Mouse (Mus musculus) Muller cell, postnatal 12 days (primary cell): ENCODE measurements around the gene Lactbl1.

Source experiments
- DNase-seq: peaks from one replicate; pipeline ENCODE4 v3.0.0-alpha.2; 2015; ENCODE audit errors: inconsistent ontology term

The Lactbl1 gene

DNA sequence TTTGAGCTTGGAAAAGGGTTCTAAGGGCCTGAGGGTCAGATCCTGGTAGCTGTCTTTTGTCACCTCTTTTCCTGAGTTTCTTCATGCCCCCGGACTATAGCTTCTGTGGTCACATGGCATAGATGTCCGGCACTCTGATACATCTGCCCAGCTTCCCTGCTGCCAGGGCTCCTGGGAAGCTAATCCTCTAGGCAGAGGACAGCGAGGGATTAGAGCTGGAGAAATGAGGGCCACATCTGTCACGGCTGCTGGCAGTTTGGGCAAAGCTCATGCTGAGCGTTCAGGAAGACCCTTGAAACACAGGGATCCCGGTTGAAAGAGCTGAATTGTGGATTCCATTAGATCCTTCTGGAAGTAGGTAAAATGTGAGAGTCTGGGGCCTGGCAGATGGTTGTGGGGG is at the start of gene Lactbl1:
Gene Lactbl1 (plus strand): TSS at position 234 of the 400 bp plus-strand sequence.
- no peak for DNase-seq

DNA sequence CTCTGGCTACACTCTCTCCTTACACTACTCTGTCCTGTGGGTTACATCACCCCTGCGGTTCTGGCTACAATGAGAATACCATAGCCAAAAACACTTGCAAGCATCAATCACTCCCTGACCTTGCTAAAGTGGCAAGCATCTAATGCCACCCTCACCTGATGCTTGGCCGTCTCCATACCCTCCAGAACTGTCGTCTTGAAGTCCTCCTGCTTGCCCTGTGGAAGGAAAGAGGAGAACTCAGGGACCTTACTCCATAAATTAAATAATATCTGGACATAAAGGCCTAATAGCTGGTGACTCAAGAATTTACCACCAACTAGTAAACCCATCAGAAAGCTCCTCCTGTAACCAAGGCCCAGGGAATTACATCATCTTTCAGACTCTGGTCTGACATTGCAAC is 40.5 kb upstream of the Lactbl1 start:
- DNase-seq: no peak

DNA sequence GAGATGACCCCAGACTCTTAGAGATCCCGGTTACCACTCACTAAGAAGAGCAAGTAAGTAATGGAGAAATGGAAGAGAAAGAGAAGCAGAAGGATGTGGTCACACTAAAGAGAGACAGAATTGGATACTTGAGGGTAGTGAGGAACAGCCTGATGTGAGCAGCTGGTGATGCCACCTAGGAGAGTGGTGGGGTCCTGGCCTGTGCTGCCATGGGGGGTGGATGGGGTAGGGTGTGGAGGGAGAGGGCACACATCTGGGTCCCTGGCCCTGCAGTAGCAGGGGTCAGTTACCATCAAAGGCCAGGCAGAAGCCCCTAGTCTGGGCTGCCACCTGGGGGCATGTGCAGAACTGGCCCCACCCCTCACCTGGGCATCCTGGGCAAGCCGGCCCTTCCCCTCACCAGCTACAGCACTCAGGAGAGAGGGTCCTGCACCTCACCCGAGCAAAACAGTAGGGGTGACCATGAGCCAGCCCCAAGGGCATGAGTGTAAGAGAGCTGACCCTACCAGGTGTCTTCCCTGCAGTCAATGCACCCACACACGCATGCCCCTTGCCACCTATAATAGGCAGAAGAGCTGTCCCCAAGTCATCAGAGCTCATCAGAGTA is 35.1 kb upstream of the Lactbl1 start:
- no peak for DNase-seq

DNA sequence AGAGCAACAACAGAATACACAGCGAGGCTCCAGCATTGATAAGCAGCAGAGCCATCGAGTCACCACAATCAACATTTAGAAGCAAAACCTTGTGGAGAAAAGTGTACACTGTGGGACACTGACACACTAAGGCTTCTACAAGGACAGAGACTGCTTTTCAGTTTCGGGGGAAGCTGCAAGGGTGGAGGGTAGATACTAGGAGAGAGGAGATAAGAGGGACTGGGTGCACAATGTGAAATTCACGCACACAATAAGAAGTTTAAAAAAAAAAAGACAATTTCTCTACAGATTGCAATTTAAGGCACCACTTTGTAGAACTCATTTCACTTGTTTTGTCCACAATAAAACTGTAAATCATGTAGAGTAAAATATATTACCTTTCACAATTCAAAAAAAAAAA is 34.4 kb upstream of the Lactbl1 start:
- no peak for DNase-seq

DNA sequence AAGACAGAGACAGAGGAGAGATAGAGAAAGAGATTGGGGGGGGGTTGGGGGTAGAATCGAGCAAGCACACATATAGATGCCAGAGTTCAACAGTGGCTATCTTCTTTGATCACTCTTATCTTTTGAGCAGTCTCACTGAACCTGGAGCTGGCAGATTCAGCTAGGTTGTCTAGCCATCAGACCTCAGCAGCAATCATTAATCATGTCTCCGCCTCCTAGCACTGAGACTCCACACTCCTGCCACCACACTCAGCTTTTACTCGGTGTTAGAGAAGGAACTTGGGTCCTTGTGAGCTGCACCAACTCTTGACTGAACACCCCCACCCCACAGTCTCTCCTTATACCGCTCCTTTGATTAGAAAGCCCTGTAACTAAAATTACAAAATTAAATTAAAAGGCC is 30.3 kb upstream of the Lactbl1 start:
- no peak for DNase-seq

DNA sequence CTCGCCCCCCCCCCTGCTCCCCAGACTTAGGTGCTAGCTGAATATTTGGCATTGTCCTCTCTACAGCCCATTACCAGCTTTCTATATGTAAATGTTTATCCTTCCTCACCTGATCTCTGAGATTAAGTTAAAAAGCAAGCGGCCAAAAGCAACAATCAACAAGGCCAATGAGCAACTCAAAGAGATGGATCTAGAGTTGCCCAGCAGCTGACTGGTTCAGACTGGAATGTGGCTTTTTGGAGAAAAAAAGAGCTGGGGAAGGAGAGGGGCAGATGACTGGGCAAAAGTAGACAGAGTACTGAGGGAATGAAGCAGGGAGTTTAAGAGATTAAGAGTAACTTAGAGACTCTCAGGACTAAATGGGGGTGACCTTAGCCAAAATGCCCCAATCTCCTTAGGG is 28.4 kb upstream of the Lactbl1 start:
- no peak for DNase-seq

DNA sequence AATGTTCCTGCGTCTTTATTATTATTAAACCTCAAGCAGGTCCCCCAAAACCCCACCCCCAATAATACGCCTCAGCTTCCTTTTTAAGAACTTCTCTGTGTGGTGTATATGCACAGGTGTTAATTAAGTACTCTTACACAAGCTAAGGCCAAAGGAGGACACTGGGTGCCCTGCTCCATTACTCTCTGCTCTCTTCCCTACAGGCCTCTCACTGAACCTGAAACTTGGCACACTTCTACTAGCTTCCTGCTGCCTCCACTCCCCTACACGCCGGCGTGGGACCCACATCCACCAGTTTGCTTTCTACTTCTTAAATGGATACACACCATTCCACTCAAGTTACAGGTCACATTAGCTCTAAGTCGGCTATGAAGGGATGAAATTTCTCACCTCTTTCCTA is 27.2 kb upstream of the Lactbl1 start:
- DNase-seq: no peak

DNA sequence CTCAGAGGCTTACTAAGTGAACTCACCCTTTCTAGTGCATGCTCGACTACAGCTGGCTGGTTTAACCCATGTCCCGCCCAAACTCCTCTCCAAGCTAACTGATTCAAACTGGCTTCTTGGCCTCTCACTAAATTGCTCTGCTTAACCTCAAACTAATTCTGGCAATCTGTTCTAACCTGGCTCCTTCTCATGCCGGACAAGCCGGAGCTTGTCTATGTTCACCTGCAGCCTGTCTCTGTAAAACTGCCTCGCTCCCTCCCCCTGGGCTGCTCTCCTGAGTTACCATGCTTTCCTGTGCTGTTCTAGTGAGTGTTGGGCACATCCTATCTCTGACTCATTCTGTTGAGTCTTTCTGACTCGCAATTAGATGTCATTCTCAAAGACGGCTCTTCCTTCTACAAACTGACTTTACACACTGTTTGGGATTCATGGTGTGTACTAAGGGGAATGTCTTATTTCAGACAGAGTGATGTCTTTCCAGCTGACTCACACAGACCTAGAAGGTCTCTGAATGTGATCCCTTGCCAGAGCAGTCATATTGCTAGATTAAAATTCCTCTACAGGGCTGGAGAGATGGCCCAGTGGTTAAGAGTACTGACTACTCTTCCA is 24.0 kb upstream of the Lactbl1 start:
- DNase-seq: peak; percentile 66

DNA sequence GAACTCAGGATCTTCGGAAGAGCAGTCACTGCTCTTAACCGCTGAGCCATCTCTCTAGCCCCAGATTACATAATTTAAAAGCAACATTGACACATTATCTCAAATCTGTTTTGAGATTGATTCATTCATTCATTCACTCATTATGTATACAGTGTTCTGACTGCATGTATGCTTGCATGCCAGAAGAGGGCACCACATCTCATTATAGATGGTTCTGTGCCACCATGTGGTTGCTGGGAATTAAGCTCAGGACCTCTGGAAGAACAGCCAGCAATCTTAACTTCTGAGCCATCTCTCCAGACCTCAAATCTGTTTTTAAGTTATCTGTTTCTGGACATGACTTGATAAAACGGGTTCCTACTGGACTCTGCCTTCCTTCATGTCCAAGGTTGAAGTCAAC is 22.6 kb upstream of the Lactbl1 start:
- no peak for DNase-seq

DNA sequence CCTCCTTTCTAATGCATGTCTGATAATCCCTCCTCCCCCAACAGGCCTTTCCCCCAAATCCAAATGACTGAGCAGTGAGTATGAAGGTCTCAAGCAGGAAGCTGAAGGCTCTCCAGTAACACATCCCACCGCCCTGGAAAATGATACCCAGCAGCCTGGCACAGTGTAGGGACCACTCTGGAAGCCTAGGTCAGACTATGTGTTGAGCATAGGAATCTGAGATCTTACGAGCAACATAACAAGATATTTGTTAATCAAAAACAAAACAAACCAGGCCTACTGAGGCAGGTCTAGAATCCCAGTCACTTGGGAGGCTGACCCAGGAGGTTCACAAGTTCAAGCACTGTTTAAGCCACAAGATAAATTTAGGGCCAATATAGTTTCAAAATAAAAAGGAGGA is 21.9 kb upstream of the Lactbl1 start:
- DNase-seq: no peak

DNA sequence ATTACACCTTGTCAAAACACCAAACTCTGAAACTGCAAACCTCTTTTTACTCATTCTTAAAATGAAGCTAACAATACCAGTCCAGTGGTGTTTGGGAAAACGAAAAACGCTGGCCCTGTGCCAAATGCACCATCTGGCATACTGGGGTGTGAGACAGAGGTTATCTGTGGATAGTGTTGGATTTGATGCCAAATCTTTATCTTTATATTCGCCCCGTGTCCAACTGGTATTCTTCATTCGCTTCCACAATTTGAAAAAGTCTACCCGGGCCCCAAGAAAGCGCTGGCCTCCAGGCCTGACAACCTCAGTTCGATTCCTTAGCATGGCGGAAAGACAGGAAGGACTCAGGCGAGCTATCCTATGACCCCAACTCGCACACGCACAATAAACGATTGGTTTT is 20.9 kb upstream of the Lactbl1 start:
- DNase-seq: peak; percentile 59

DNA sequence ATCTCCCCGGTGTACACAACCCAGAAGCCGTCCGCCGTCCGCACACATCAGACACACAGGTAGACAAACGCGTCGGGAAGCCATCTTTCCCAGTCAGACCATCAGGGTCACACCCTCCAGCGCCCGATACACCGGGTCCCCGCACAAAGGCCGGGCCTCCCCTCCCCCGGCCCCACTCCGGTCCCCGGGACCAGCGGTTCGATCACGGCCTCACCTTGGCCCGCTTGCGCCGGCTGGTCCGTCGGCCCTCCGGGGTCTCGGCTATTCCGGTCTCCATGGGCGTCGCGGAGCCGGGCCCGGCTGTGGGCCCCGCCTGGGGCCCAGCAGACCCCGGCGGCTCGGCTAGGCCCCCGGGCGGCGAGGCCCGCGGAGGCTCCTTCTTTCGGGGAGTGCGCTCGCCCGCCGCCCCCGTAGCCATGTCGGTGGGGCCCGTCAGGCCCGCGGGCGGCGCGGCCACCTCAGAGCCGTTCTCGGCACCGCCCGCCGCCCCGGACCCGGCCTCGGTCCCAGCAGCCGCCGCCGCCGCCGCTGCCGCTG is 20.3 kb upstream of the Lactbl1 start:
- DNase-seq: peak; percentile 62

DNA sequence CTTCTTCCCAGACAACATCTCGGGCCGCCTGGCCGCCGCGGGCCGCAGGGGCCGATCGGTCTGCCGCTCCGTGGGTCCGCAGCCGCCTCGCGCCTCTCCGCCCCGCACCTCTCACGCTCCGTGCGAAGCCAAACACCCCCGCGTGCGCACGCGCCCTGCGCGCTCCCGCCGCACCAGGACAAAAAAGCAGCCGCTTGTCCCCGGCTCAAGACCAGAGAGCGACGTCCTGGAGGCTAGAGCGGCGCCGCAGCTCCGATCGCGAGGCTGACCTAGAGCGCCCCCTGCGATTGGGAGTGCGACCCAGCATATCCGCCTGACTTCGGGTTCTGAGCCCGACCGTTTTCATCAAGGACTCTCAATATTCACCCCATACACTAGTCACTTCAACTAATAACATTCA is 19.9 kb upstream of the Lactbl1 start, which contains the start of gene Kdm1a:
Gene Kdm1a (minus strand): TSS at position 156 of the 400 bp plus-strand sequence.
- DNase-seq: peak; percentile 95

DNA sequence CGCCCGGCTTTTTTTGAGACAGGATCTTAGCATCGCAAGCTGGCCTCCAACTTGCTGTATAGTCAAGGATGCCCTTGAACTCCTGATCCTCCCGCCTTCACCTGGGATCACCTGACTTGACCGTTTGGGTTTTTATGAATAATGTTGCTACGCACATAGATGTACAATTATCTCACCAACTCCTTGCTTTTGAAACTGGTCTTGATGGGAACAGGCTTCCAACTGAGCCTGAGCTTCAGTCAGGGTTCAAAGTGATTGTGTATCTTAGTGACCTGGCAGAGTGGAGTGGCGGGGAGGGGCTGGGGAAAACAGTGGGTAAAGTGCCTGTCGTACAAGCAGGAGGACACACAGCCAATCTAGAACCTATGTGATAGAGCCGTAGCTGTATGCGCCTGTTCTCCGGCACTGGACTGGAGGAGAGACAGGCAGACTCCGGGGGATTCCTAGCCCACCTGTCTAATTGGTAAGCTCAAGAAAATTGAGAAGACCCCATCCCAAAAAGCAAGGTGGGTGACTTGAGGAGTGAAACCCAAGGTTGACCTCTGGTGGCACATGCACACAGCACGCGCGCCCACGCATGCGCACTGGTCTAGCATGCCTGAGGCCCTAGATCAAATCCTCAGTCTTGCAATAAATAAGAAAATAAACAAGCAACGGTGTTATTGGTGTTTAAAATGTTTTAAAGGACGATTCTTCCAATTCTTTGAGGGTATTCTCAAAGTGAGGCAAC is 16.5 kb upstream of the Lactbl1 start:
- no peak for DNase-seq

DNA sequence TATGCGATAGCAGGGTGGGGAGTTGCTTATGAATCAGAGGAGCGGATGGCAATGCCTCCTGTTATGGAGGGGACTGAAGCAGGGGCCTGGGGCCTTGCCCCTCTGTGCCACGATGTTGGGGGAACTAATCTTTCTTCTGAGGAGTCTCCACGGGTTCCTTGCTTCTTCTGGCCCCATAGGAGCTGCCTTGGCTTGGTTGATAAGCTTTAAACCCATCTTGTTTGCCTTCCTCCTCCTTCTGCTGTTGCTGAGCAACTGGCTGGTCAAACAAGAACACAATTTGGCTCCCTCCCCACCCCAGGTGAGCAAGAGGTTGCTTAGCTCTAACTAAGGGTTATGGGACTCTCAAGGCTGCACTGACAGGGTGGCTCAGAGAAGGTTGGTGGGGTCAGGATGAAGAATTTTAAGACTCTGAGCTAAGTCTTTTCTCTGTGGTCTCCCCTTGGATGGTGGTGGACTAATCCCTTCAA is 12.0 kb upstream of the Lactbl1 start, which contains the start of gene Tex46:
Gene Tex46 (plus strand): TSS at position 51 of the 470 bp plus-strand sequence.
- no peak for DNase-seq

DNA sequence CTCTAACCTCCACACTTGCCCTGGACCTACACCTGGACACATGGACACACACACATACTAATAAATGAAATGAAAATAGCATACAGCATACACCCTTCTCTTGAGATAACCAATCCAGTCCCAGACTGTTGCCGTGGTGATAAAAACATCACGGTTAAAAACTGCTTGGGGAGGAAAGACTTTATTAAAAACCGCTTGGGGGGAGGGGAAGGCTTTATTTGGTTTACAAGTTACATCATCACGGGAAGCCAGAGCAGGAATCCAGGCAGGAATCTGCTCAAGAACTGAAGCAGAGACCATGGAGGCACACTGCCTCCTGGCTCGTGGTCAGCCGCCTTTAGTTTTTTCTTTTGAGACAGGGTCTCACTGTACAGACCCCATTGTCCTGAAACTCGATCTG is 8.8 kb upstream of the Lactbl1 start:
- no peak for DNase-seq

DNA sequence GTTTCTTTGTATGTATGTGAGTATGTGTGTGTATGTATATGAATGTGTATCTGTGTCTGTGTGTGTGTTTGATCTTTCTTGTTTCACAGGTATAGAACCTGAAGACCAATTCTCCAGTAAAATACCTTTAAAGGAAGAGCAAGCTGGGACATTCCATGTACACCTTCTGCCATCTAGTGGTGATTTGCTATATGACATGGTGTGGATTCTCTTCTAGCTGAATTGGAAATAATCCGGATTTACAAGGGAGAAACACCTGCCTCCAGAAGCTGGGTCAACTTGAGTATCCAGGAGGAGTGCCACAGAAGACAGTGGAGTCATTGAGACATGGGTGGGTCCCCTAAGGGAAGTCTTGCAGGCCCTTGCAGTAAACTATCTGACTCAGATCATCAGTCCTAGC is 1.1 kb upstream of the Lactbl1 start:
- DNase-seq: peak; percentile 61

DNA sequence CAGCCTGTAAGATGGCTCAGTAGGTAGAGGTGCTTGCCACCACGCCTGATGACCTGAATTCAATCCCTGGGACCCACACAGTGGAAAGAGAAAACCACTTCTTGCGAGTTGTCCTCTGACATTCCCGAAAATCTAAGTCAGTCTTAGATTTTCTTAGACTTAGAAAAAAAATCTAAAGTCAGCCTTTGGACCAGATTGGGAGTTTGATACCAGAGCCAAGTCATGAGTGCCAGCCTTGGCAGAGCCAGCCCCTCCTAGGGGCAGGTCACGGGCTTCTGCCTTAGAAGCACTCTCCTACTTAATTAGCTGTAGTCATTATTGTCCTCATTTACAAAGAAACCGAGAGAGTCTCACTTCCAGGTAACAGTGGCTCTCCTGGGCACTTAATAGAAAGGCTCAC is 465 bp upstream of the Lactbl1 start:
- no peak for DNase-seq

DNA sequence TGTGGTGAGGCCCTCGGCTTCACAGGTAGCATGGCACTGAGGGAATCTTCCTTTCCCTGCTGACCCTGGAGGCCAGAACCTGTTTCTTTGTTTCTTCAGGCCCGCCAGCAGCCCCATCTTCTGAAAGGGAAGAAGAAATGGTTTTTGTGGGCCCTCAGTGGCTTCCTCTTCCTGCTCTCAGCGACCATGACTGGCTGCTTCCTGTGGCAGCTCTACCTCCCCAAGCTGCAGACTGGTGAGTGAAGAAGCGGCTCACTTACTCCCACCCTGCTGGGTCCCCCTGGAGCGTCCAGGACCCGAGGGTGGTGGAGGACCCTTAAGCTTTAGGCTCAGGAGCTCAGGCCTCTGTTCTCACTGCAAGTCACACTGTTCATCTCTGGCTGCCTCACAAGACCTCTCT is 4.2 kb downstream of the Lactbl1 start:
- DNase-seq: no peak

DNA sequence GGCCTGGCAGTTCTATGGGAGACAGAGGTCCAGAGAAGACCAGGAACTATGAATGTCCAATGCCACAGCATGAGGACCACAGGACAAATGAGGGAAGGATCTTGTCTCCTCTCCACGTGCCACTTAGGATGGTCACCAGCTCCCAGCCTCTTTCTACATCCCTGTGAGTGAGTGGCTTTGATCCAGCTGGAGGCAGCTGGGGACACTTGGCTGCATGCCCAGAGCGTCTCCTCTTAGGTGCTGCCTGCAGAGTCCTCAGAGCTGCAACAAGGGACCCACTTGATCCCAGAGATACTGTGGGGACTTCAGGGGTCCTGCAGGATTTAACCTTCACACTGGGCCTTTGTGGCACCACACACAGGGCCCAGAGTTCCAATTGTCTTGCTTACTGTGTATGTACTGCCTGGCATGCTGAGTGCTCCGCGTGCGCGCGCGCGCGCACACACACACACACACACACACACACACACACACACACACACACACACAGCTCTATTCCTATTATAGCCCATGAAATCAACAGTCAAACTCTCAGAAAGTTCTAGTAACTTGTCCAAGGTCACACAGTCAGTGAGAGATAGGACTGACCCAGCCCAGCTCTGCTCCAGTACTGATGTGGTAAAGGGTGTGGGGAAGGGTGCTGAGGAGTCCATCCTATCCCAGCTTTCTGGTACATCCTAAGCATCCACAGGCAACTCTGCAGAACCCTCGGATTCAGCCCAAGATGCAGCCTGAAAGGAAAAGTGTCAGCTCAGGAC is 9.0 kb downstream of the Lactbl1 start:
- peak; percentile 26 for DNase-seq

DNA sequence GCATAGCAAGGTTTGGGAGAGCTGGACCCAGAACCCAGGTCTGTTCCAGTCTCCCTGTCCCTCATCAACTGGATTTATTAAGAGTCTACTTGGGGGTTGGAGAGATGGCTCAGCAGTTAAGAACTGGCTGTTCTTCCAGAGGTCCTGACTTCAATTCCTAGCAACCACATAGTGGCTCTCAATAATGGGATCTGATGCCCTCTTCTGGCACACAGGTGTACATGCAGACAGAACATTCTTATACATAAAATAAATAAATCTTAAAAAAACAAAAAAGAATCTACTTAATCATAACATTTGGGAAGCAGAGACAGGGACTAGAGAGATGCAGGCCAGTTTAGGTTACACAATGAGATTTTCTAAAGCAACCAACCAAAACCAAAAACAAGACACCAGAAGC is 13.6 kb downstream of the Lactbl1 start:
- DNase-seq: no peak

DNA sequence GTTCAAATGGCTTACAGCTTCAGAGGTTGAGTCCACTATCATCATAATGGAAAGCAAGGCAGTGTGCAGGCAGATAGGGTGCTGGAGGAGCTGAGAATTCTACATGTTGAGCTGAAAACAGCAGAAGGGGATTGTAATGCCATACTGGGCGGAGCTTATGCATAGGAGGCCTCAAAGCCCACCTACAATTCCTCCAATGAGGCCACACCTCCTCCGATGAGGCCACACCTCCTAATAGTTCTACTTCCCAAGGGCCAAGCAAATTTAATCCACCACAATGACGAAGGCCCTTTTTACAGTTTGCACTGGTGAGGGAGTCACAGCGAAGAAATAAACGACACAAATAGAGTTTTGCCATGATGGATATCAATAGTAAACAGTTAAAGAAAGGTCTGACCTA is 14.1 kb downstream of the Lactbl1 start:
- no peak for DNase-seq
